Mouse (Mus musculus): ENCODE results near the gene Mapk1ip1l. TPM values are rescaled to one million over a fixed set of nuclear protein-coding genes. Genes with fewer than 3 reads are reported as not detected.

Gene Mapk1ip1l
- total RNA-seq, 4 experiments from 2014 or later: 54.3 to 66.2 (median 61.8) TPM

GRCm38 (mm10) chr14:47361418-47361817 is 63.4 kb downstream of the Mapk1ip1l start:
- no peak for DNase-seq (ENCODE audit: low spot score in 2 of 2)

DNA sequence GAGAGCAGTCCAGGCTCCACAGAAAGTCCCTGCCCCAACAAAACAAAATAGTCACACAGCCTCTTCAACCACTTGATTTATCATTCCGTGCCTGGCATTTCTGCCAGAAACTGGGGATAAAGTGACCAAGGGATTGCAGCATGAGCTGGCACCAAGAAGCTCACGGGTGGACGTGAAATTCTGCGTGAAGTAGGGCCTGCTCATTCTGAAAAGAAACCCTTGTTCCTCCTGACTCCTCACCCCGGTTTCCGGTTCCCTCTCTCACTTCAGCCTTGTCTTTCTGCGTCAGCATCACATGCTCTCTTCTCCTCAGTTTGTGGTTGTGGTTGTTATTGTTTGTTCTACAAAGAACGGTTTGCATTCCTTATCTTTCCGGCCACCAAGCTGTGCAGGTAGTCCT is 63.8 kb downstream of the Mapk1ip1l start:
- no peak for DNase-seq (ENCODE audit: low spot score in 2 of 2)

GRCm38 (mm10) chr14:47364742-47365449 is 66.8 kb downstream of the Mapk1ip1l start:
- no peak for DNase-seq (ENCODE audit: low spot score in 2 of 2)

GRCm38 (mm10) chr14:47366881-47367321 is 68.8 kb downstream of the Mapk1ip1l start:
- DNase-seq (ENCODE audit: low spot score in 2 of 2): peak; percentile 71 to 81

DNA sequence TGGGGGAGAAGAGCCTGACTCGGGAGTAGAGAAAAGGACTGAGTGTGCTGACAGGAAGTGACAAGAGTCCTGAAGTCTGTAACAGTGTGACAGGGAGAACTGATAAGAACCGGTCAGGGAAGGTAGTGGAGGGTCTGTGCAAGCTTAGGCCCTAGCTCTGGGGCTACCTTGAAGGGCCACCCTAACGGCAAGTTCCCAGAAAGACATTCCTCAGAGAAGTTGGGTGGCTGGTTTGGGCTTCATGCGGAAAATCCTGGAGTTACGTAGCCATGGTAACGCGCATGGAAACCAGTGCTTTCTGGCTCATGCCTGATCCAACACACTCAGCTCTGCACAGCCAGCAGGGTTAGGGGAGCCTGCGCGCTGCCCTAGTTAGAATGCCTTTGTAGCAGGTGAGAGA is 69.4 kb downstream of the Mapk1ip1l start, which contains the start of gene Lgals3:
Gene Lgals3 (plus strand): TSS at position 291 of the 400 bp plus-strand sequence.
- peak; percentile 64 to 72 for DNase-seq (ENCODE audit: low spot score in 2 of 2)

- DNase-seq (ENCODE audit: low spot score in 2 of 2): no peak
Observed at GRCm38 (mm10) chr14:47369741-47370140, 71.7 kb downstream of the Mapk1ip1l start.

DNA sequence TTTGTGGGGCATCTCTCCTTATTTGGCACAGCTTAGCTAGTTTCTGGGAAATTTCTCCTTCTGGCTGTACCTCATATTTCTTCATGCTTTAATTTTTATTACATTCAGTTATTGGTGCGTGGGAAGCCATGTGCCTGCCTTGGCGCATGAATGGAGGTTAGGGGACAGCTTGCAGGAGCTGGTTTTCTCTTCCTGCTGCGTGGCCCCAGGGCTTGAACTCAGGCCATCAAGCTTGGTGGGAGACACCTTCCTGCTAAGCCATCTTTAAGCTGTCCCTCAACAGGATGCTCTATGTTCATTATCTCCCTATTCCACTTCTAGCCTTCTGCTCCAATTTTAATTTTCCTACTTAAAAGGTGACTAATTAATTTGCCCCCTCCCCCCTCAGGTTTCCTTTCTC is 72.7 kb downstream of the Mapk1ip1l start:
- no peak for DNase-seq (ENCODE audit: low spot score in 2 of 2)

- no peak for DNase-seq (ENCODE audit: low spot score in 2 of 2)
Observed at GRCm38 (mm10) chr14:47371689-47372088, 73.6 kb downstream of the Mapk1ip1l start.

Other genes starting within 250 kb of the Mapk1ip1l start
- gene Gch1, start 108.9 kb upstream of the Mapk1ip1l start, total RNA-seq (2022): 1 to 10 TPM; 1.1 to 1.5 (median 1.4) TPM
- gene Wdhd1, start 21.4 kb upstream of the Mapk1ip1l start, total RNA-seq (2022): 10 to 100 TPM in 1 of 4 experiments, 1 to 10 TPM in 3; 6.5 to 10.5 (median 7.2) TPM
- gene Socs4, start 21.3 kb upstream of the Mapk1ip1l start, total RNA-seq (2022): 10 to 100 TPM; 11.0 to 12.3 (median 12.1) TPM
- gene Lgals3, start 69.5 kb downstream of the Mapk1ip1l start, total RNA-seq (2022): 1 to 10 TPM in 2 of 4 experiments, under 1 TPM in 1, not detected in 1; 0.79 to 2.8 (median 2.6) TPM
- gene Dlgap5, start 120.1 kb downstream of the Mapk1ip1l start, total RNA-seq (2022): 1 to 10 TPM in 1 of 4 experiments, under 1 TPM in 2, not detected in 1; 0.52 to 1.4 (median 0.70) TPM
- 10 to 100 TPM; 79.4 to 98.3 (median 87.4) TPM for gene Fbxo34, start 152.2 kb downstream of the Mapk1ip1l start, total RNA-seq (2022)

Data from layer of hippocampus, adult 8-10 months (tissue).